Mouse (Mus musculus): ENCODE measurements around the gene Mpp3. TPM values are rescaled to one million over a fixed set of nuclear protein-coding genes. Genes with fewer than 3 reads are reported as not detected.

The Mpp3 gene
- polyA plus RNA-seq, 1 experiment from 2014 or later = 5.5 TPM

- Histone ChIP-seq H3K4me2 (replicated peaks) (no peak overlapping the region), H3K27ac (replicated peaks) (no peak overlapping the region), H3K4me1 (no peaks in the 10 kb centered on the region), H3K4me3 (replicated peaks) (no peak overlapping the region), H3K27me3 (no peaks in the 10 kb centered on the region), H3K36me3 (no peaks in the 10 kb centered on the region), H3K9ac (no peak overlapping the region), H3K9me3 (replicated peaks) (no peaks in the 10 kb centered on the region)
- no peak for ATAC-seq (ENCODE audit: insufficient number of reproducible peaks, low FRiP score, low TSS enrichment, low read depth)
- WGBS = 73% methylated on average over 12 of the region's 12 CpGs
Measured at GRCm38 (mm10) chr11:102052697-102053096, 24.4 kb upstream of the Mpp3 start.

DNA sequence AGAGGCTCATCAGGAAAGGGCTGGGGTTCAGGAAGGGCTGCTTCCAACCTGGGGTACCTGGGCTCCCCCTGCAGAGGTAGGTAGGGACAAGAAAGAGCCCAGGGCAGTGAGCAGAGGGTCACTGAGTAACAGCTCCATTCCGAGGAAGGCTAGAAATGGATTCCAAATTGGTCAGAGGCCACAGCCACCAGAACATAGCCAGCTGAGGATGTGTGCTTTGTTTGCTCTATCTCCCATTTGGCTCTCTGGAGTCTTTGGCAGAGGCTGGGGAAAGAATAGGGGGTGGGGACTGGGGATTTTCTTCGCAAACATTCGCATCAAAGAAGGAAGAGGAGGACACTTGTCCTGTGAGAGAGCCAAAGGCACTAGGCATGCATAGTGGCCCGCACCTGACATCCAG lies 23.7 kb upstream of the Mpp3 start:
- Histone ChIP-seq H3K27ac (replicated peaks) (no peak overlapping the region), H3K4me3 (replicated peaks) (no peak overlapping the region), H3K27me3 (no peaks in the 10 kb centered on the region), H3K9ac (no peak overlapping the region), H3K36me3 (no peaks in the 10 kb centered on the region), H3K4me2 (replicated peaks) (no peak overlapping the region), H3K9me3 (replicated peaks) (no peaks in the 10 kb centered on the region), H3K4me1 (no peaks in the 10 kb centered on the region)
- no peak for ATAC-seq (ENCODE audit: insufficient number of reproducible peaks, low FRiP score, low TSS enrichment, low read depth)
- 53% methylated on average over 4 of the region's 4 CpGs for WGBS

DNA sequence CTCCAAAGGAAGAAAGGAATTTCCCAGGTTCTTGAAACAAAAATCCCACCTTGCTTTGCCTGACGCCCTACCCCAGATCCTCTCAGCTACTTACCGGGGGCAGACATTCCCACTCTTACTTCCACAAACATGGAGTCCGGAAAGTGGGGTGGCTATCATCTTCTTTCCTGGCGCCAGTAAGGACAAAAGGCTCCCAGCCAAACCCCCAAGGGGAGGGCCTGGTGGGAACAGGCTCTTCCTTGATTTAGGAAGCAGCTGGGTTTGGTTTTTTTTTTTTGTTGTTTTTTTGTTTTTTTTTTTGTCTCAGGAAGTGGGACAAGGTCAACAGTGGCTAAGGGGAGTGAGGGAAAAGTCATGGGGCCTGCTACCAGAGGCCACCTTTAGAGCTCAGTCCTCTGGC lies 23.3 kb upstream of the Mpp3 start:
- no peak for ATAC-seq (ENCODE audit: insufficient number of reproducible peaks, low FRiP score, low TSS enrichment, low read depth)
- WGBS = 52% methylated on average over 4 of the region's 4 CpGs

GRCm38 (mm10) chr11:102049875-102050482 lies 21.7 kb upstream of the Mpp3 start:
- Histone ChIP-seq H3K4me3 (replicated peaks) (no peak overlapping the region), H3K27ac (replicated peaks) (no peak overlapping the region), H3K4me2 (replicated peaks) (no peak overlapping the region), H3K4me1 (no peaks in the 10 kb centered on the region), H3K36me3 (no peaks in the 10 kb centered on the region), H3K9ac (no peak overlapping the region), H3K27me3 (no peaks in the 10 kb centered on the region), H3K9me3 (replicated peaks) (no peaks in the 10 kb centered on the region; the same call in 1 of the 2 replicates)
- WGBS = 58% methylated on average over 14 of the region's 14 CpGs
- ATAC-seq (ENCODE audit: insufficient number of reproducible peaks, low FRiP score, low TSS enrichment, low read depth) = no peak

More for the DNA sequence above, 23.3 kb upstream of the Mpp3 start:
- Histone ChIP-seq H3K4me2 (replicated peaks) (no peak overlapping the region), H3K9ac (no peak overlapping the region), H3K4me3 (replicated peaks) (no peak overlapping the region), H3K9me3 (replicated peaks) (no peaks in the 10 kb centered on the region), H3K27ac (replicated peaks) (no peak overlapping the region), H3K27me3 (no peaks in the 10 kb centered on the region), H3K36me3 (no peaks in the 10 kb centered on the region), H3K4me1 (no peaks in the 10 kb centered on the region)

DNA sequence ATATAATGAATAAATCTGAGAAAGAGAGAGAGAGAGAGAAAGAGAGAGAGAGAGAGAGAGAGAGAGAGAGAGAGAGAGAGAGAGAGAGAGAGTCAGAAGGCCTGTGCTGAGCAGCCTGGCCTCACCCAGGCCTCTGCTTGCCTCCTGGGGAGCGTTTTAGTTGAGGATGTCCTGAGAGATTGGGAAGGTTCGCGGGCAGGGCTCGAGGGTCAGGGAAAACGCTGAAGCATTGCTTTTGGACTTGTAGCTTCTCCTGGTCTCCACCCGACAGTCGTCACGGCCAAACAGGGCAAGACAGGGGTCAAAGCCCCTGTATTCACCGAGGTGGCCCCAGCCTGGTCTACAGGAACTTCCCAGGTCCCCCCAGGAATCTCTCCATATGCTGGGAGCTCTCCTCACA lies 18.3 kb upstream of the Mpp3 start:
- Histone ChIP-seq H3K4me1 (no peaks in the 10 kb centered on the region), H3K4me2 (replicated peaks) (no peak overlapping the region), H3K9me3 (replicated peaks) (no peaks in the 10 kb centered on the region; the same call in 1 of the 2 replicates), H3K27me3 (no peaks in the 10 kb centered on the region), H3K4me3 (replicated peaks) (no peak overlapping the region), H3K27ac (replicated peaks) (no peak overlapping the region), H3K9ac (no peak overlapping the region), H3K36me3 (no peaks in the 10 kb centered on the region)
- 85% methylated on average over 9 of the region's 9 CpGs for WGBS
- ATAC-seq (ENCODE audit: insufficient number of reproducible peaks, low FRiP score, low TSS enrichment, low read depth) = no peak

DNA sequence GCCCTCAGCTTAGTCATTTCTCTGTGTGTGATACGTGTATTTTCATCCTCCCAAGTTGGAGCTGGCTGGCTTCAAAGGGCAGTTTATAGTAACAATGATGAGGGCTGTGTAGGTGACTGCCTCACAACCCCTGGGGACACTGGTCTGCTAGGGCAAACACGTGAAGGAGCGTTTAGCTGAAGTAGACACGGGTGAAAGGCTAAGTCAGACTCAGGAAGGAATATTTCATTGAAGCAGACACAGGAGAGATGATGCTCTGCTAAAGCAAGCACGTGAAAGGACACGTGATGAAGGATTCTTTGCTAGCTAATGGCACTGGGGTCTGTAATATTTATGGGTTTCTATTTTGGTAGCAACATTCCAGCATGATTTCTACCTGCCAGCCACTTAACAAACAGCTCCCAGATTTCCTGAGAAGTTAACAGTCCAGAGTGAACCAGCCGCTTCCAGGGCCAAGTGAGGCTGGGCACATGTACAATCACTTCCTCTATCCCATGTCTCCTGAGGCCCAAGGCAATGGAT lies 16.5 kb upstream of the Mpp3 start:
- WGBS = 81% methylated on average over 7 of the region's 7 CpGs
- no peak overlapping the region for H3K27ac ChIP-seq (replicated peaks)
- no peaks in the 10 kb centered on the region for H3K36me3 ChIP-seq
- H3K4me1 ChIP-seq = no peaks in the 10 kb centered on the region
- no peak for ATAC-seq (ENCODE audit: insufficient number of reproducible peaks, low FRiP score, low TSS enrichment, low read depth)
- H3K9ac ChIP-seq = no peak overlapping the region
- no peak overlapping the region for H3K4me2 ChIP-seq (replicated peaks)
- H3K4me3 ChIP-seq (replicated peaks) = no peak overlapping the region
- H3K9me3 ChIP-seq (replicated peaks) = no peaks in the 10 kb centered on the region; the same call in 1 of the 2 replicates
- H3K27me3 ChIP-seq = no peaks in the 10 kb centered on the region

GRCm38 (mm10) chr11:102043381-102043780 lies 15.1 kb upstream of the Mpp3 start:
- H3K27me3 ChIP-seq = no peaks in the 10 kb centered on the region
- no peak overlapping the region for H3K9ac ChIP-seq
- H3K27ac ChIP-seq (replicated peaks) = no peak overlapping the region
- 83% methylated on average over 6 of the region's 6 CpGs for WGBS
- H3K4me1 ChIP-seq = no peaks in the 10 kb centered on the region
- H3K4me3 ChIP-seq (replicated peaks) = no peak overlapping the region
- no peak for ATAC-seq (ENCODE audit: insufficient number of reproducible peaks, low FRiP score, low TSS enrichment, low read depth)
- no peaks in the 10 kb centered on the region for H3K36me3 ChIP-seq
- no peak overlapping the region for H3K4me2 ChIP-seq (replicated peaks)
- H3K9me3 ChIP-seq (replicated peaks) = no peaks in the 10 kb centered on the region; the same call in 1 of the 2 replicates

DNA sequence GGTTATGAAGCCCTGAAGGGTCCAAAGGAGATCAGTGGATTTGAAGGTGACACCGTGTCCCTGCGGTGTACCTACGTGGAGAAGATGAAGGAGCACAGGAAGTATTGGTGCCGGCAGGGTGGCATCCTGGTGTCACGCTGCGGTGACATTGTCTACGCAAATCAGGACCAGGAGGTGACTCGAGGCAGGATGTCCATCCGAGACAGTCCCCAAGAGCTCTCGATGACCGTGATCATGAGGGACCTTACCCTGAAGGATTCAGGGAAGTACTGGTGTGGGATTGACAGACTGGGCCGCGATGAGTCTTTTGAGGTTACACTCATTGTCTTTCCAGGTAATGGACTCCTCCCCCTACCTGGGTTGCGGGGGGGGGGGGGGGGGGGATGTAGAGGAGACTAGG lies 14.7 kb upstream of the Mpp3 start:
- Histone ChIP-seq H3K9ac (no peak overlapping the region), H3K4me3 (replicated peaks) (no peak overlapping the region), H3K27ac (replicated peaks) (no peak overlapping the region), H3K4me2 (replicated peaks) (no peak overlapping the region), H3K27me3 (no peaks in the 10 kb centered on the region), H3K36me3 (no peaks in the 10 kb centered on the region), H3K9me3 (replicated peaks) (no peaks in the 10 kb centered on the region; the same call in 1 of the 2 replicates), H3K4me1 (no peaks in the 10 kb centered on the region)
- 89% methylated on average over 14 of the region's 14 CpGs for WGBS
- ATAC-seq (ENCODE audit: insufficient number of reproducible peaks, low FRiP score, low TSS enrichment, low read depth) = no peak

DNA sequence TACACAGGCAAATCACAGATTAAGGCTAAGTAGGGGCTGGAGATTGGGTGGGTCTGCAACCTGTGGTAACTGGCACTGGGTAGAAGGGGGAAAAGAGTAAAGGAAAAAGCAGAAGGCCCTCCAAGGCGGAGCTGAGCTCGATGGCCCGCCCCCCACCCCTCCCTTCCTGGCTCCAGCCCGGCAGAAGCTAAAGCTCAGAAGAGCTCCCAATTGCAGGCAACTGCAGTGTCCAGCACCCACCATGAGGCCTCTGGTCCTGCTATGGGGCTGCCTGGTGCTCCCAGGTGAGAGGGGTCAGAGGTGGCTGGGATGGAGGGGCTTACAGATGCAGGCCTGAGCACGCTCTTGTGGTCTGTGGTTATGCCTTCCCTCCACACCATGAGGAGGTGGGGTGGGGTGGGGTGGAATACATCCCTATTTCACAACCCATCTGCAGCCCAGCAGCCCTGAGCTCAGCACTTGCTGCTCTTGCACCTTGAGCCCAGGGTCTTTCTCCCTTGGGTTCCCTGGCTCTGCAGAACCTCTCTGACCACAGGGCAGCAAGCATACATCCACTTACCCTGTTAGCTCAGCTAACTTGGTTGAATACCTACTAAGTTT lies 13.2 kb upstream of the Mpp3 start, which contains the start of gene Cd300lg:
Cd300lg (plus strand) TSS at position 160 of the 600 bp plus-strand sequence.
- H3K36me3 ChIP-seq = no peaks in the 10 kb centered on the region
- no peak within 1 kb of the TSS for H3K9ac ChIP-seq
- no peaks in the 10 kb centered on the region for H3K27me3 ChIP-seq
- no peaks in the 10 kb centered on the region; the same call in 1 of the 2 replicates for H3K9me3 ChIP-seq (replicated peaks)
- H3K4me1 ChIP-seq = no peaks in the 10 kb centered on the region
- no peak for ATAC-seq (ENCODE audit: insufficient number of reproducible peaks, low FRiP score, low TSS enrichment, low read depth)
- no peak within 1 kb of the TSS for H3K4me2 ChIP-seq (replicated peaks)
- no peak within 1 kb of the TSS for H3K4me3 ChIP-seq (replicated peaks)
- H3K27ac ChIP-seq (replicated peaks) = no peak within 1 kb of the TSS
- WGBS = 45% methylated on average over 5 of the region's 5 CpGs

DNA sequence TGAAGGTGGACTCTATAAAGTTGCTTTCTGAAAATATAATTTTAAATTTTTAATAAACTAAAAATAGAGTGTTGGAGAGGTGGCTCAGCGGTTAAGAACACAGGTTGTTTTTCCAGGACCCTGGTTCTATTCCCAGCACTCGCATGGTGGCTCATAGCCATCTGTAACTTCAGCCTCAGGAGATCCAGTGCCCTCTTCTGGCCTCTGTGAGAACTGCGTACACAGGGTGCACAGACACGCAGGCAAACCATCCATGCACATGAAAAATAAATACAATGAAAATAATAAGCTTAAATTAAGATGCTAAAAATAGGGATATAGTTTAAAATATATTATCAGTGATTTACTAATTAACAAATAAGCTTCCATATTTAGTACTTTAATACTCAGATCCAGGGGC lies 12.4 kb upstream of the Mpp3 start:
- H3K4me2 ChIP-seq (replicated peaks) = no peak overlapping the region
- 70% methylated on average over 4 of the region's 4 CpGs for WGBS
- H3K9me3 ChIP-seq (replicated peaks) = no peaks in the 10 kb centered on the region; the same call in 1 of the 2 replicates
- ATAC-seq (ENCODE audit: insufficient number of reproducible peaks, low FRiP score, low TSS enrichment, low read depth) = no peak
- no peaks in the 10 kb centered on the region for H3K36me3 ChIP-seq
- H3K9ac ChIP-seq = no peak overlapping the region
- H3K4me3 ChIP-seq (replicated peaks) = no peak overlapping the region
- H3K27ac ChIP-seq (replicated peaks) = no peak overlapping the region
- no peaks in the 10 kb centered on the region for H3K27me3 ChIP-seq
- no peaks in the 10 kb centered on the region for H3K4me1 ChIP-seq

DNA sequence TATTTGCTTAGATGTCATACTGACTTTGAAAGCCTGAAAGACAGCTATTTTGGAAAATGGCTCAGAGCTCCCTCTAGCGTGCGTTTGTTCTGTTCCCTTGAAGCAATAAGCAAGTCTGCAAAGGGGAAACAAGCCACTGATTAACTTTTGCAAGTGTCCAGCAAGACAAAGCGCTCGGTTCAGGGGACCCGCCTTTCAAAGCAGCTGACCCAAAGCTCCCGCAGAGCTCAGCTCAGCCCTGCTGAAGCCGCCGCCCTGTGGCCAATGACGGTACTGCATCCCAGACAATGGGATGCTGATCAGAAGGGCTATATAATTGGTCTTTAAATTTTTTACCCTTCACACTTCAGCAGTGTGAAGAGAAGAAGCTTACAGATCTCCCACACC lies 11.9 kb upstream of the Mpp3 start:
- H3K9me3 ChIP-seq (replicated peaks) = no peaks in the 10 kb centered on the region; the same call in 1 of the 2 replicates
- no peaks in the 10 kb centered on the region for H3K27me3 ChIP-seq
- under 1% methylated on average over 9 of the region's 9 CpGs for WGBS
- no peak overlapping the region for H3K27ac ChIP-seq (replicated peaks)
- no peak overlapping the region; the same call in 1 of the 2 replicates for H3K4me2 ChIP-seq (replicated peaks)
- no peak overlapping the region for H3K4me3 ChIP-seq (replicated peaks)
- H3K4me1 ChIP-seq = 0 out of 2 replicates have a peak, but pooled peaks cover under 1% of the 10 kb centered on the region
- no peaks in the 10 kb centered on the region for H3K36me3 ChIP-seq
- ATAC-seq (ENCODE audit: insufficient number of reproducible peaks, low FRiP score, low TSS enrichment, low read depth) = peak; percentile 73; the same call in 1 of the 2 replicates
- no peak overlapping the region for H3K9ac ChIP-seq
